Mouse (Mus musculus): ENCODE data around the gene Eif2s2. TPM values are rescaled to one million over a fixed set of nuclear protein-coding genes. Genes with fewer than 3 reads are reported as not detected.
"Not testable (repeated sequence)": the region's sequence is repeated elsewhere in the genome, so short reads cannot be mapped to it uniquely, and the experiment has no call there.

The Eif2s2 gene
- polyA plus RNA-seq, 1 experiment from 2014 or later, result 96.8 TPM

- WGBS, result 84% methylated on average over 7 of the region's 7 CpGs
- no peak overlapping the region for H3K27ac ChIP-seq (replicated peaks)
- H3K9me3 ChIP-seq (replicated peaks), result no peaks in the 10 kb centered on the region
- ATAC-seq (ENCODE audit: insufficient number of reproducible peaks, low FRiP score, low TSS enrichment, low read depth), result no peak
- H3K4me1 ChIP-seq, result peaks cover 10% of the 10 kb centered on the region; the same call in 1 of the 2 replicates
- no peaks in the 10 kb centered on the region for H3K27me3 ChIP-seq
- no peak overlapping the region for H3K4me2 ChIP-seq (replicated peaks)
- no peak overlapping the region for H3K4me3 ChIP-seq (replicated peaks)
- no peak overlapping the region for H3K9ac ChIP-seq
- H3K36me3 ChIP-seq, result no peaks in the 10 kb centered on the region
Measured at GRCm38 (mm10) chr2:154920896-154921295, 28.2 kb upstream of the Eif2s2 start.

- no peak for ATAC-seq (ENCODE audit: insufficient number of reproducible peaks, low FRiP score, low TSS enrichment, low read depth)
- Histone ChIP-seq H3K27me3 (no peaks in the 10 kb centered on the region), H3K4me2 (replicated peaks) (no peak overlapping the region), H3K36me3 (no peaks in the 10 kb centered on the region), H3K27ac (replicated peaks) (no peak overlapping the region), H3K4me1 (0 out of 2 replicates have a peak, but pooled peaks cover 4% of the 10 kb centered on the region), H3K9ac (no peak overlapping the region), H3K9me3 (replicated peaks) (no peaks in the 10 kb centered on the region), H3K4me3 (replicated peaks) (no peak overlapping the region)
- 66% methylated on average over 13 of the region's 13 CpGs for WGBS
Measured at GRCm38 (mm10) chr2:154917866-154918641, 25.3 kb upstream of the Eif2s2 start.

GRCm38 (mm10) chr2:154916547-154916946 lies 23.8 kb upstream of the Eif2s2 start:
- no peak overlapping the region for H3K4me3 ChIP-seq (replicated peaks)
- 18% methylated on average over 2 of the region's 2 CpGs for WGBS

GRCm38 (mm10) chr2:154915922-154916541 lies 23.3 kb upstream of the Eif2s2 start:
- Histone ChIP-seq H3K4me3 (replicated peaks) (0 out of 2 replicates have a peak overlapping the region, but pooled peaks have one; percentile 6), H3K4me1 (0 out of 2 replicates have a peak, but pooled peaks cover 4% of the 10 kb centered on the region), H3K27me3 (no peaks in the 10 kb centered on the region), H3K27ac (replicated peaks) (peak overlapping the region; percentile 71; the same call in 1 of the 2 replicates), H3K9me3 (replicated peaks) (no peaks in the 10 kb centered on the region), H3K36me3 (no peaks in the 10 kb centered on the region), H3K4me2 (replicated peaks) (peak overlapping the region; percentile 30), H3K9ac (no peak overlapping the region)
- WGBS, result 29% methylated on average over 12 of the region's 12 CpGs
- ATAC-seq (ENCODE audit: insufficient number of reproducible peaks, low FRiP score, low TSS enrichment, low read depth), result peak; percentile 72

More at GRCm38 (mm10) chr2:154916547-154916946, 23.8 kb upstream of the Eif2s2 start:
- no peaks in the 10 kb centered on the region for H3K27me3 ChIP-seq
- peak overlapping the region; percentile 51 for H3K27ac ChIP-seq (replicated peaks)
- no peak for ATAC-seq (ENCODE audit: insufficient number of reproducible peaks, low FRiP score, low TSS enrichment, low read depth)
- H3K4me1 ChIP-seq, result 0 out of 2 replicates have a peak, but pooled peaks cover 4% of the 10 kb centered on the region
- H3K4me2 ChIP-seq (replicated peaks), result no peak overlapping the region; the same call in 1 of the 2 replicates
- H3K9ac ChIP-seq, result no peak overlapping the region
- no peaks in the 10 kb centered on the region for H3K36me3 ChIP-seq
- H3K9me3 ChIP-seq (replicated peaks), result no peaks in the 10 kb centered on the region

GRCm38 (mm10) chr2:154909789-154910188 lies 17.1 kb upstream of the Eif2s2 start:
- Histone ChIP-seq H3K9ac (no peak overlapping the region), H3K36me3 (no peaks in the 10 kb centered on the region), H3K4me3 (replicated peaks) (no peak overlapping the region), H3K27me3 (no peaks in the 10 kb centered on the region), H3K27ac (replicated peaks) (no peak overlapping the region), H3K4me1 (no peaks in the 10 kb centered on the region), H3K4me2 (replicated peaks) (no peak overlapping the region), H3K9me3 (replicated peaks) (no peaks in the 10 kb centered on the region)
- ATAC-seq (ENCODE audit: insufficient number of reproducible peaks, low FRiP score, low TSS enrichment, low read depth), result no peak
- WGBS, result 78% methylated on average over 6 of the region's 6 CpGs

- not testable (repeated sequence) for H3K9ac ChIP-seq; H3K4me3 ChIP-seq (replicated peaks); H3K27ac ChIP-seq (replicated peaks); H3K9me3 ChIP-seq (replicated peaks); ATAC-seq (ENCODE audit: insufficient number of reproducible peaks, low FRiP score, low TSS enrichment, low read depth); H3K4me1 ChIP-seq; H3K27me3 ChIP-seq; H3K36me3 ChIP-seq; H3K4me2 ChIP-seq (replicated peaks)
- 48% methylated on average over 2 of the region's 2 CpGs for WGBS
Measured at GRCm38 (mm10) chr2:154908223-154908622, 15.5 kb upstream of the Eif2s2 start.

- H3K36me3 ChIP-seq, result no peaks in the 10 kb centered on the region
- no peak for ATAC-seq (ENCODE audit: insufficient number of reproducible peaks, low FRiP score, low TSS enrichment, low read depth)
- H3K4me3 ChIP-seq (replicated peaks), result no peak overlapping the region
- no peaks in the 10 kb centered on the region for H3K9me3 ChIP-seq (replicated peaks)
- WGBS, result 52% methylated on average over 2 of the region's 2 CpGs
- H3K9ac ChIP-seq, result no peak overlapping the region
- H3K27ac ChIP-seq (replicated peaks), result no peak overlapping the region
- no peaks in the 10 kb centered on the region for H3K4me1 ChIP-seq
- no peak overlapping the region for H3K4me2 ChIP-seq (replicated peaks)
- H3K27me3 ChIP-seq, result no peaks in the 10 kb centered on the region
Measured at GRCm38 (mm10) chr2:154905796-154906195, 13.1 kb upstream of the Eif2s2 start.

- H3K36me3 ChIP-seq, result no peaks in the 10 kb centered on the region
- no peak overlapping the region for H3K4me3 ChIP-seq (replicated peaks)
- no peak overlapping the region for H3K27ac ChIP-seq (replicated peaks)
- no peak overlapping the region for H3K4me2 ChIP-seq (replicated peaks)
- no peaks in the 10 kb centered on the region for H3K27me3 ChIP-seq
- H3K9ac ChIP-seq, result no peak overlapping the region
- H3K9me3 ChIP-seq (replicated peaks), result no peaks in the 10 kb centered on the region
- H3K4me1 ChIP-seq, result no peaks in the 10 kb centered on the region
- ATAC-seq (ENCODE audit: insufficient number of reproducible peaks, low FRiP score, low TSS enrichment, low read depth), result no peak
- 69% methylated on average over 3 of the region's 3 CpGs for WGBS
Measured at GRCm38 (mm10) chr2:154902111-154902510, 9.4 kb upstream of the Eif2s2 start.

GRCm38 (mm10) chr2:154899412-154899811 lies 6.7 kb upstream of the Eif2s2 start:
- H3K27ac ChIP-seq (replicated peaks); H3K4me3 ChIP-seq (replicated peaks); H3K9ac ChIP-seq; ATAC-seq (ENCODE audit: insufficient number of reproducible peaks, low FRiP score, low TSS enrichment, low read depth); H3K9me3 ChIP-seq (replicated peaks); H3K4me1 ChIP-seq; H3K4me2 ChIP-seq (replicated peaks); H3K27me3 ChIP-seq; H3K36me3 ChIP-seq: not testable (repeated sequence)
- WGBS, result 84% methylated on average over 4 of the region's 4 CpGs

- 82% methylated on average over 8 of the region's 8 CpGs for WGBS
- not testable (repeated sequence) for H3K4me1 ChIP-seq; H3K4me3 ChIP-seq (replicated peaks); H3K27ac ChIP-seq (replicated peaks); H3K9ac ChIP-seq; H3K36me3 ChIP-seq; H3K9me3 ChIP-seq (replicated peaks); H3K27me3 ChIP-seq; H3K4me2 ChIP-seq (replicated peaks); ATAC-seq (ENCODE audit: insufficient number of reproducible peaks, low FRiP score, low TSS enrichment, low read depth)
Measured at GRCm38 (mm10) chr2:154899004-154899403, 6.3 kb upstream of the Eif2s2 start.

GRCm38 (mm10) chr2:154893548-154893947 lies 813 bp upstream of the Eif2s2 start:
- Histone ChIP-seq H3K9ac (no peak overlapping the region), H3K9me3 (replicated peaks) (no peaks in the 10 kb centered on the region), H3K4me1 (peaks cover 10% of the 10 kb centered on the region), H3K4me3 (replicated peaks) (peak overlapping the region; percentile 63; the same call in 1 of the 2 replicates), H3K27me3 (no peaks in the 10 kb centered on the region), H3K4me2 (replicated peaks) (peak overlapping the region; percentile 55), H3K27ac (replicated peaks) (no peak overlapping the region), H3K36me3 (no peaks in the 10 kb centered on the region)
- ATAC-seq (ENCODE audit: insufficient number of reproducible peaks, low FRiP score, low TSS enrichment, low read depth), result no peak
- 51% methylated on average over 4 of the region's 4 CpGs for WGBS

Data from embryonic facial prominence, embryonic 15.5 days (tissue).